Mouse (Mus musculus): ENCODE measurements around the gene Antxrl. TPM values are rescaled to one million over a fixed set of nuclear protein-coding genes. Genes with fewer than 3 reads are reported as not detected.

The Antxrl gene
- polyA plus RNA-seq, 1 experiment from 2014 or later, result not detected

- no peak for ATAC-seq
- WGBS, result 73% methylated on average over 7 of the region's 7 CpGs
- Histone ChIP-seq H3K27me3 (replicated peaks; ENCODE audit: control insufficient read depth, insufficient read depth, low read length) (no peaks in the 10 kb centered on the region), H3K4me3 (ENCODE audit: low read length) (no peak overlapping the region), H3K4me1 (ENCODE audit: control insufficient read depth, insufficient read depth, low read length) (no peaks in the 10 kb centered on the region), H3K36me3 (ENCODE audit: control insufficient read depth, insufficient read depth, low read length) (no peaks in the 10 kb centered on the region), H3K4me2 (ENCODE audit: low read depth, low read length) (no peak overlapping the region), H3K9me3 (ENCODE audit: control insufficient read depth, low read length) (no peaks in the 10 kb centered on the region), H3K9ac (ENCODE audit: low read depth, low read length) (no peak overlapping the region), H3K27ac (ENCODE audit: low read length) (no peak overlapping the region)
Observed at GRCm38 (mm10) chr14:34119046-34119723, 66.7 kb downstream of the Antxrl start.

DNA sequence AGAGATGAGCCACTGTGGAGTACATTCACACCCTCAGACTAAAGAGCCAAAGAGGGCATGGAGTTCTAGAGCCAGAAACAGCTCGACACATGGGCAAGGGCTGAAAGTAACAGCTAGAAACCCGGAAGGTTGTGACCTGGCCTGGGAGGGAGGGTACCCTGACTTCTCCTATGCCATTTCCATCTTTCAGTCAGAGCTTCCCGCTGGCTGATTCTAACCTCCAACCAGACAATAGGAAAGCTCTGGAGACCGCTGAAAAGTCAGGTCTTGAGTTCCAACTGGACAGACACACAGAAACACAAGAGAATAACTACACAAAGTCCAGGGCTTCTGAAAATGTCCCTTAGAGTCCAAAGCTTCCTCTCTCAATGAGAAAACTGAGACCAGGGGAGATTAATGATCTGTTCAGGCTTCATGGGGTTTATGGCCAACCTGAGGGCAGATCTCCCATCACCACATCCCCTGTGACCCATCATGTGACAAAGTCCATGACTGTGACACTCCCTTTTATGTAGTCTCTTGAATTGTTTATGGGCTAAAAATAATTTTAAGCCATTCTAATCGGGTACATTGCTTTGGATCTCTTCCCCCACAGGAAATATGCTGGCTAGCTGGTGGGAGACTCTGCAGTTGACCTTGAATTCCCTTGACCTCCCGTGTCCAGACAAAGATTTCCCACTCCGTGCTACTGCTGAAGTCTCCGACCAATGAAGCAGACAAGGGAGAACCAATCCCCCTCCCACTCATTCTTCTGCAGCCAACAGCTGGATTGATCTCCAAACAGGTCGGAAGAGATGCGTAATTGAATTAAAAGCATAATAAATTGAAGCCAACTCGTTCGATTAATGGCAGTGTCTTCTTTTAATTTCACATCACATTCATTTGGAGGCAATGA lies 67.8 kb downstream of the Antxrl start:
- Histone ChIP-seq H3K4me2 (ENCODE audit: low read depth, low read length) (no peak overlapping the region), H3K4me3 (ENCODE audit: low read length) (no peak overlapping the region), H3K36me3 (ENCODE audit: control insufficient read depth, insufficient read depth, low read length) (no peaks in the 10 kb centered on the region), H3K27me3 (replicated peaks; ENCODE audit: control insufficient read depth, insufficient read depth, low read length) (no peaks in the 10 kb centered on the region), H3K9me3 (ENCODE audit: control insufficient read depth, low read length) (no peaks in the 10 kb centered on the region), H3K9ac (ENCODE audit: low read depth, low read length) (no peak overlapping the region), H3K27ac (ENCODE audit: low read length) (no peak overlapping the region), H3K4me1 (ENCODE audit: control insufficient read depth, insufficient read depth, low read length) (no peaks in the 10 kb centered on the region)
- 76% methylated on average over 12 of the region's 12 CpGs for WGBS
- ATAC-seq, result no peak

GRCm38 (mm10) chr14:34120923-34121351 lies 68.4 kb downstream of the Antxrl start:
- H3K4me1 ChIP-seq (ENCODE audit: control insufficient read depth, insufficient read depth, low read length), result no peaks in the 10 kb centered on the region
- no peak for ATAC-seq
- H3K36me3 ChIP-seq (ENCODE audit: control insufficient read depth, insufficient read depth, low read length), result no peaks in the 10 kb centered on the region
- H3K4me2 ChIP-seq (ENCODE audit: low read depth, low read length), result no peak overlapping the region
- no peak overlapping the region for H3K4me3 ChIP-seq (ENCODE audit: low read length)
- H3K27me3 ChIP-seq (replicated peaks; ENCODE audit: control insufficient read depth, insufficient read depth, low read length), result no peaks in the 10 kb centered on the region
- no peak overlapping the region for H3K27ac ChIP-seq (ENCODE audit: low read length)
- H3K9me3 ChIP-seq (ENCODE audit: control insufficient read depth, low read length), result no peaks in the 10 kb centered on the region
- 89% methylated on average over 3 of the region's 3 CpGs for WGBS
- H3K9ac ChIP-seq (ENCODE audit: low read depth, low read length), result no peak overlapping the region

- ATAC-seq, result no peak
- H3K27ac ChIP-seq (ENCODE audit: low read length), result no peak overlapping the region
- WGBS, result 91% methylated on average over 4 of the region's 4 CpGs
- no peaks in the 10 kb centered on the region for H3K4me1 ChIP-seq (ENCODE audit: control insufficient read depth, insufficient read depth, low read length)
- H3K4me3 ChIP-seq (ENCODE audit: low read length), result no peak overlapping the region
- H3K36me3 ChIP-seq (ENCODE audit: control insufficient read depth, insufficient read depth, low read length), result no peaks in the 10 kb centered on the region
- no peaks in the 10 kb centered on the region for H3K27me3 ChIP-seq (replicated peaks; ENCODE audit: control insufficient read depth, insufficient read depth, low read length)
- no peaks in the 10 kb centered on the region for H3K9me3 ChIP-seq (ENCODE audit: control insufficient read depth, low read length)
- H3K4me2 ChIP-seq (ENCODE audit: low read depth, low read length), result no peak overlapping the region
- no peak overlapping the region for H3K9ac ChIP-seq (ENCODE audit: low read depth, low read length)
Observed at GRCm38 (mm10) chr14:34121691-34122090, 69.2 kb downstream of the Antxrl start.

Other genes with a start within 250 kb of the Antxrl start
- 6.6 and 6.9 TPM in 2 replicates for gene Gdf10, start 129.1 kb upstream of the Antxrl start, polyA plus RNA-seq (2015; fragmentation: Nextera tagmentation; extraction: Ambion mirVana)
- gene Gdf2, start 111.7 kb upstream of the Antxrl start, polyA plus RNA-seq (2015; fragmentation: Nextera tagmentation; extraction: Ambion mirVana), result 0.11 and 0.34 TPM in 2 replicates
- gene Rbp3, start 98.7 kb upstream of the Antxrl start, polyA plus RNA-seq (2015; fragmentation: Nextera tagmentation; extraction: Ambion mirVana), result not detected in 2 replicates
- gene Zfp488, start 73.9 kb upstream of the Antxrl start, polyA plus RNA-seq (2015; fragmentation: Nextera tagmentation; extraction: Ambion mirVana), result 0.12 TPM in 2 replicates
- not detected in 2 replicates for gene Gm30083, start 37.5 kb upstream of the Antxrl start, polyA plus RNA-seq (2015; fragmentation: Nextera tagmentation; extraction: Ambion mirVana)
- gene Gm5460, start 35.9 kb upstream of the Antxrl start, polyA plus RNA-seq (2015; fragmentation: Nextera tagmentation; extraction: Ambion mirVana), result not detected in 2 replicates
- gene Anxa8, start 33.3 kb downstream of the Antxrl start, polyA plus RNA-seq (2015; fragmentation: Nextera tagmentation; extraction: Ambion mirVana), result 5.7 and 6.7 TPM in 2 replicates
- gene A630023A22Rik, start 50.0 kb downstream of the Antxrl start, polyA plus RNA-seq (2015; fragmentation: Nextera tagmentation; extraction: Ambion mirVana), result 0.24 and 0.98 TPM in 2 replicates
- gene Npy4r, start 99.8 kb downstream of the Antxrl start, polyA plus RNA-seq (2015; fragmentation: Nextera tagmentation; extraction: Ambion mirVana), result 0.42 and 0.48 TPM in 2 replicates
- gene Gprin2, start 148.9 kb downstream of the Antxrl start, polyA plus RNA-seq (2015; fragmentation: Nextera tagmentation; extraction: Ambion mirVana), result 0.26 and 0.27 TPM in 2 replicates
- gene Syt15, start 166.9 kb downstream of the Antxrl start, polyA plus RNA-seq (2015; fragmentation: Nextera tagmentation; extraction: Ambion mirVana), result 0.86 and 1.2 TPM in 2 replicates